In the genomic region with DNA sequence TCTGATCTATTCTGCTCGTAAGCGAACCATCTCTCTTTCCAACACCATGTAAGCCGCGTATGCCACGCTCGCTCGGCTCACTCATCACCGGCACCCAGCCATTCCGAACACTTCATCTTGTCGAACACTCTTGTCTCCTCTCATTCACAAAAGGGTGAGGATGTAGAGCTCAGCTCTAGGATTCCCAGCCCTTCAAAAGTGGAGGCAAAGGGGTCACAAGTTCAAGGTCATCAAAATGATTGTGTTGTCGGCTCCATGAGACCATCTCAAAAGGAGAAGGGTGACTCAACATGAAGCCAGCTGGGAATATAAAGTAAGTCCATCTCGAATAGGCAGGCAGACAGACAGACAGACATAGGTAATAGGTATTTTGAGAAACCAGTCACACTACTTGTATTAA, we compare ENCODE assay signal across 1 mouse cellular context.
TF ChIP-seq lines count a peak whose summit lies in the region.

No protein-coding gene starts in this region.

TF ChIP-seq in myocyte, 11 proteins besides CTCF, POLR2A, EP300 and RAD21 (continued from another document):
- TF ChIP-seq TCF12 (IDR thresholded peaks at IDR 0.05; ENCODE audit: insufficient read depth, poor library complexity, severe bottlenecking) (no peak), E2F4 (IDR thresholded peaks at IDR 0.05; ENCODE audit: insufficient read depth) (no peak), CEBPB (IDR thresholded peaks at IDR 0.05; ENCODE audit: insufficient read depth, poor library complexity, severe bottlenecking) (no peak), SRF (IDR thresholded peaks at IDR 0.05; ENCODE audit: control insufficient read depth, insufficient read length, low read depth) (no peak), REST (IDR thresholded peaks at IDR 0.05; ENCODE audit: insufficient read depth, insufficient read length) (no peak), POLR2AphosphoS2 (IDR thresholded peaks at IDR 0.05; ENCODE audit: insufficient read length, low read depth) (no peak), USF1 (IDR thresholded peaks at IDR 0.05; ENCODE audit: low read depth) (no peak), MYOG (IDR thresholded peaks at IDR 0.05; ENCODE audit: control insufficient read depth in 1 of 3, insufficient read depth in 1 of 3, insufficient read length in 2 of 3, low read depth in 2 of 3) (no peak), MYOD1 (IDR thresholded peaks at IDR 0.05; ENCODE audit: control insufficient read depth in 1 of 3, insufficient read length in 2 of 3, low read depth in 2 of 3) (no peak)
